Mouse (Mus musculus): ENCODE results near the gene Cdr2l.
A peak's percentile ranks its signal among the peaks of the same experiment; 100 is the strongest.

Cdr2l gene

GRCm38 (mm10) chr11:115406858-115407401, 25.2 kb downstream of the Cdr2l start:
- no peak for DNase-seq (ENCODE audit: low spot score)

- no peak for DNase-seq (ENCODE audit: low spot score)
Observed at GRCm38 (mm10) chr11:115408266-115408920, 26.7 kb downstream of the Cdr2l start.

- DNase-seq (ENCODE audit: low spot score), result no peak
Observed at GRCm38 (mm10) chr11:115409556-115409955, 27.8 kb downstream of the Cdr2l start.

- DNase-seq (ENCODE audit: low spot score), result peak; percentile 97
Observed at GRCm38 (mm10) chr11:115419531-115420237, 38.0 kb downstream of the Cdr2l start, which contains the start of the genes Atp5h and Kctd2. Gene Atp5h, minus strand, starts transcription at chr11:115419962. Gene Kctd2, plus strand, starts transcription at chr11:115420128.

GRCm38 (mm10) chr11:115420336-115421190, 38.8 kb downstream of the Cdr2l start:
- DNase-seq (ENCODE audit: low spot score), result peak; percentile 67

GRCm38 (mm10) chr11:115421328-115421727, 39.6 kb downstream of the Cdr2l start:
- DNase-seq (ENCODE audit: low spot score), result no peak

GRCm38 (mm10) chr11:115421972-115422371, 40.3 kb downstream of the Cdr2l start:
- DNase-seq (ENCODE audit: low spot score), result no peak

- DNase-seq (ENCODE audit: low spot score), result no peak
Observed at GRCm38 (mm10) chr11:115423091-115423490, 41.4 kb downstream of the Cdr2l start.

GRCm38 (mm10) chr11:115424666-115425065, 43.0 kb downstream of the Cdr2l start:
- no peak for DNase-seq (ENCODE audit: low spot score)

- DNase-seq (ENCODE audit: low spot score), result no peak
Observed at GRCm38 (mm10) chr11:115425671-115426070, 44.0 kb downstream of the Cdr2l start.

GRCm38 (mm10) chr11:115427482-115428331, 46.0 kb downstream of the Cdr2l start:
- peak; percentile 86 for DNase-seq (ENCODE audit: low spot score)

- no peak for DNase-seq (ENCODE audit: low spot score)
Observed at GRCm38 (mm10) chr11:115429307-115429706, 47.6 kb downstream of the Cdr2l start.

GRCm38 (mm10) chr11:115430561-115430960, 48.8 kb downstream of the Cdr2l start:
- no peak for DNase-seq (ENCODE audit: low spot score)

- no peak for DNase-seq (ENCODE audit: low spot score)
Observed at GRCm38 (mm10) chr11:115432814-115433213, 51.1 kb downstream of the Cdr2l start.

- DNase-seq (ENCODE audit: low spot score), result no peak
Observed at GRCm38 (mm10) chr11:115433342-115433741, 51.6 kb downstream of the Cdr2l start.

GRCm38 (mm10) chr11:115435596-115436337, 54.1 kb downstream of the Cdr2l start:
- peak; percentile 64 for DNase-seq (ENCODE audit: low spot score)

- DNase-seq (ENCODE audit: low spot score), result no peak
Observed at GRCm38 (mm10) chr11:115437571-115438122, 55.9 kb downstream of the Cdr2l start.

- DNase-seq (ENCODE audit: low spot score), result no peak
Observed at GRCm38 (mm10) chr11:115439326-115439725, 57.6 kb downstream of the Cdr2l start.

GRCm38 (mm10) chr11:115439906-115440595, 58.3 kb downstream of the Cdr2l start, which contains the start of gene Trim80:
Gene Trim80, plus strand, starts transcription at chr11:115440545.
- no peak for DNase-seq (ENCODE audit: low spot score)

Measured in MN1 (cell line).